Mouse (Mus musculus) neural tube, embryonic 12.5 days (tissue): ENCODE measurements at regions not wholly inside any gene's neighbourhood (a gene's known extent, or its start where the extent isn't known, plus 50 kb on each side); places are given as distances from the start of the nearest gene placed in this dataset.

ENCODE experiments used
- ATAC-seq: fragments of 200-750 bp; cut with Nextera tagmentation; 2 replicates; pipeline ENCODE4 v1.8.0; 2017; ENCODE audit warnings: low read depth, mild to moderate bottlenecking, moderate TSS enrichment, moderate library complexity; ENCODE audit not compliant: low FRiP score
- H3K27ac ChIP-seq: fragments of 300-500 bp; sonication (generic); 2 replicates; pipeline ENCODE4 v1.5.1; 2016
- H3K27me3 ChIP-seq: fragments of 300-500 bp; sonication (generic); replicated peaks from 2 replicates; pipeline ENCODE4 v1.6.1; 2016; ENCODE audit warnings: mild to moderate bottlenecking
- H3K36me3 ChIP-seq: fragments of 300-500 bp; sonication (generic); 2 replicates; pipeline ENCODE4 v1.6.1; 2016; ENCODE audit warnings: mild to moderate bottlenecking
- H3K4me1 ChIP-seq: fragments of 300-500 bp; sonication (generic); 2 replicates; pipeline ENCODE4 v1.6.1; 2016
- H3K4me2 ChIP-seq: fragments of 300-500 bp; sonication (generic); replicated peaks from 2 replicates; pipeline ENCODE4 v1.6.1; 2016; ENCODE audit warnings: mild to moderate bottlenecking
- H3K4me3 ChIP-seq: fragments of 300-500 bp; sonication (generic); 2 replicates; pipeline ENCODE4 v1.5.1; 2016
- H3K9ac ChIP-seq: fragments of 300-500 bp; sonication (generic); 2 replicates; pipeline ENCODE4 v1.6.1; 2016; ENCODE audit warnings: mild to moderate bottlenecking
- H3K9me3 ChIP-seq: fragments of 300-500 bp; sonication (generic); 2 replicates; pipeline ENCODE4 v1.6.1; 2016; ENCODE audit warnings: mild to moderate bottlenecking
- WGBS: fragments of 180-500 bp; shearing (Covaris S2); methylation state at CpG from one replicate; pipeline ENCODE4 v1.1.7; 2016; 5-methylcytosine and 5-hydroxymethylcytosine counted together

DNA sequence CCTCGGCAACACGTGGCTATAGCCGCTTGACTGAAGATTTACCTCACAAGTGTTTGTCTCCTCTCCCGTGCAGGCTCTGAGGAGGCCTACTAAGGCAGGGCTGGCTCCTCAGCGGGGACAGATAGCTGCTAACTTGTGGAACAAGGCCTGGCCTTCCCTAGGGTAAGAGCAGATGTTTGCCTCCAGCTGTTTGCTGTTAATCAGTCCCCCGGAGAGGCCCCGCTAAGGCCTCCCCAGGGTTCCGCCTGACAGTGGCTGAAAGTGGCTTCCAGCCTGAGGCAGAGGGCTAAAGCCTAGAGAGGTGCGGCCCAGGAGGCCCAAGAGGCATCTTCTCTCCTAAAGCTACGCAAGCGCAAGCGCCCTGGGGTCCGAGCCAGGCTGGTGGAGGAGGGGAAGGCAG is 52.1 kb upstream of the Dlx4 start:
- WGBS: 43% methylated on average over 13 of the region's 13 CpGs

GRCm38 (mm10) chr11:95200971-95201370 is 54.9 kb upstream of the Dlx4 start:
- peaks cover 13% of the 10 kb centered on the region for H3K4me1 ChIP-seq
- ATAC-seq: no peak
- H3K4me2 ChIP-seq: no peak overlapping the region
- no peak overlapping the region for H3K27ac ChIP-seq
- no peaks in the 10 kb centered on the region for H3K36me3 ChIP-seq
- WGBS: 60% methylated on average over 3 of the region's 3 CpGs
- no peak overlapping the region for H3K4me3 ChIP-seq
- H3K9ac ChIP-seq: no peak overlapping the region
- no peaks in the 10 kb centered on the region for H3K9me3 ChIP-seq
- H3K27me3 ChIP-seq: peaks cover 61% of the 10 kb centered on the region

More for the DNA sequence above, 52.1 kb upstream of the Dlx4 start:
- H3K27ac ChIP-seq: no peak overlapping the region
- no peak overlapping the region for H3K4me3 ChIP-seq
- H3K4me1 ChIP-seq: peaks cover 13% of the 10 kb centered on the region
- H3K9me3 ChIP-seq: no peaks in the 10 kb centered on the region
- H3K27me3 ChIP-seq: peaks cover 43% of the 10 kb centered on the region
- ATAC-seq: no peak
- H3K9ac ChIP-seq: no peak overlapping the region
- no peak overlapping the region for H3K4me2 ChIP-seq
- no peaks in the 10 kb centered on the region for H3K36me3 ChIP-seq

DNA sequence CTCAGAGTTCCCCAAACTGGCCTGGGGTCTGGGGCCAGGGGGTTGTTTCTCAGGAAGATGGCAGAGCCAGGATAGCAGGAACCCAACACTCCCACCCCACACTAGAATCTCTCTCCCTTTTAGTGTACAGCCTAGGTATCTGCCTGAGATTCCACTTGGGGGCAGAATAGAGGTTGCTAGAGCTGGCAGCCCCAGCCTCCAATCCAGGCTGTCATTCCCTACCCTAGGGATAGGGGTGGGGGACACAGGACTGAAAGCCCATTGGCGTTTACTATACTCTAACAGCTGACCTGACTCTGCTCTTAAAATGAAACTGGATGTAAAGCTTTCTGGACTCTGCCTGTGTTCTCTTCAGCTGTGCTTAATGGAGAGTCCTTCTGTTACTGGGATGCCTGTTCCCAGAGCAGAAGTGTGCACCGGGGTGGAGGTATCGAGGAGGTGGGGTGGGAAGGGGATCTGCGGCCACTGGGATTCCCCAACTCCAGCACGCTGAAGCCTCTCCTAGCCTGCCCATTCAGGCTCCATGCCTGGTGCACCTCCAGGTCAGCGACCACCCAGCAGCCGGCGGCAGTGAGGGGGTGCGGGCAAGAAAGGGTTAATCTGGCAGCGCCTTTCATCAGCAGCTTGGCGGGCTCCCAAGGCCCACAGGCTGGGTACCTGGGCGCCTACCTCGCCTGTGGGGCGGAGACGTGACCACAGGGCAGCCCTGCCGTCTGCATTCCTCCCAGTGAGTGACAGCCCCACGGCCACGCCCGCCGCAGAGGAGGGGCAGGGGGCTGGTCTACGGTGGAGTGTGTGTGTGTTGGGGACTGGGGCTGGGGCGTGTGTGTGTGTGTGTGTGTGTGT is 50.9 kb upstream of the Tac4 start:
- WGBS: 2% methylated on average over 22 of the region's 22 CpGs
- Histone ChIP-seq H3K4me3 (peak overlapping the region; percentile 18), H3K27ac (no peak overlapping the region), H3K9ac (peak overlapping the region; percentile 44; the same call in 1 of the 2 replicates), H3K4me2 (peak overlapping the region; percentile 64), H3K36me3 (no peaks in the 10 kb centered on the region), H3K4me1 (peaks cover 15% of the 10 kb centered on the region), H3K9me3 (no peaks in the 10 kb centered on the region), H3K27me3 (peaks cover 16% of the 10 kb centered on the region)
- 0 out of 2 replicates have a peak, but pooled peaks have one; percentile 53 for ATAC-seq

GRCm38 (mm10) chr11:95211031-95211425 is 50.3 kb upstream of the Tac4 start:
- H3K4me2 ChIP-seq: peak overlapping the region; percentile 64
- ATAC-seq: no peak

More at GRCm38 (mm10) chr11:95211031-95211425, 50.3 kb upstream of the Tac4 start:
- 23% methylated on average over 5 of the region's 5 CpGs for WGBS
- Histone ChIP-seq H3K4me3 (peak overlapping the region; percentile 18; the same call in 1 of the 2 replicates), H3K27me3 (peaks cover 15% of the 10 kb centered on the region), H3K9ac (peak overlapping the region; percentile 44; the same call in 1 of the 2 replicates), H3K9me3 (no peaks in the 10 kb centered on the region), H3K4me1 (peaks cover 15% of the 10 kb centered on the region), H3K27ac (no peak overlapping the region), H3K36me3 (no peaks in the 10 kb centered on the region)
